Mouse (Mus musculus): Measurements from ENCODE around the gene Ercc8. TPM values are rescaled to one million over a fixed set of nuclear protein-coding genes. Genes with fewer than 3 reads are reported as not detected.

Ercc8 gene
- polyA plus RNA-seq, 1 experiment from 2014 or later: 24.2 TPM

DNA sequence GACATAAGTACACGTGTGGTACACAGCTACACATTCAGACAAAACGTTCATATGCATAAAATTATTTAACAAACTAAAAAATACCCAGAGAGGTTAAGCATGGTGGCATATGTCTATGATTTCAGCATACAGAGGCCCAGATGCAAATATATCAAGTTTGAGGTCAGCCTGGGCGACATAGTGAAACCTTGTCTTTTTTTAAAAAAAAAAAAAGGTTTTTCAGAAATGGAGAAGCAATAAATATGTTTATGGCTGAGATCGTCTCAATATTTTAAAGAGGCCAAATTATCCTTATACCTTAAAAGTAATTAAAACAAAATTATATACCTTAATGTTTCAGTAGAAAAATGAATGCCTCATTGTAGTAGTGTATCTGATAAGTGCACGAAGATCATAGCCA, 49.6 kb downstream of the Ercc8 start:
- Histone ChIP-seq H3K27me3 (replicated peaks; ENCODE audit: low read depth, poor library complexity, severe bottlenecking) (peaks cover 22% of the 10 kb centered on the region), H3K4me3 (no peak overlapping the region), H3K9me3 (no peaks in the 10 kb centered on the region), H3K27ac (replicated peaks) (no peak overlapping the region), H3K36me3 (replicated peaks) (no peaks in the 10 kb centered on the region), H3K4me1 (no peaks in the 10 kb centered on the region)
- DNase-seq (ENCODE audit: low spot score): no peak
- 72% methylated on average over 5 of the region's 5 CpGs for WGBS

DNA sequence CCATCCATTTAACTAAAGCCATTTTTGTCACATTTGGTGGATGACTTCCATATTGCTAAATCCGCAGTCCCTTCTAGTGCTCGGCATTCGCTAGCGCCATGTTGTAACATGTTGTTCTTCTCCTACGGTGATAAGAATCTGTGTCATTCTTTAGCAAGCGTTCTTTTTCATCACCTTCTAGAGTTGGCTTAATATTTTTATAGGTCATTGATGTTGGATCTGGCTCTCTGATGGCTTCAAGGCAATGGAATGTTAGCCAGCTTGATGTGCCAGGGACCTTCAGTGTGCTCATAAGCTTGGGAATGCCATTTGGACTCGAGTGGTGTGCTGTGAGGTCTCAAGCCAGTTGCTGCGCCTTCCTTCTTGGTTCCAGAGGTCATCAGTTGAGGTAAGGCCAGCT, 52.4 kb downstream of the Ercc8 start:
- Histone ChIP-seq H3K27me3 (replicated peaks; ENCODE audit: low read depth, poor library complexity, severe bottlenecking) (peaks cover 51% of the 10 kb centered on the region), H3K27ac (replicated peaks) (no peak overlapping the region), H3K36me3 (replicated peaks) (no peaks in the 10 kb centered on the region), H3K9me3 (no peaks in the 10 kb centered on the region), H3K4me3 (no peak overlapping the region), H3K4me1 (peaks cover 18% of the 10 kb centered on the region)
- WGBS: 91% methylated on average over 8 of the region's 8 CpGs
- no peak for DNase-seq (ENCODE audit: low spot score)

DNA sequence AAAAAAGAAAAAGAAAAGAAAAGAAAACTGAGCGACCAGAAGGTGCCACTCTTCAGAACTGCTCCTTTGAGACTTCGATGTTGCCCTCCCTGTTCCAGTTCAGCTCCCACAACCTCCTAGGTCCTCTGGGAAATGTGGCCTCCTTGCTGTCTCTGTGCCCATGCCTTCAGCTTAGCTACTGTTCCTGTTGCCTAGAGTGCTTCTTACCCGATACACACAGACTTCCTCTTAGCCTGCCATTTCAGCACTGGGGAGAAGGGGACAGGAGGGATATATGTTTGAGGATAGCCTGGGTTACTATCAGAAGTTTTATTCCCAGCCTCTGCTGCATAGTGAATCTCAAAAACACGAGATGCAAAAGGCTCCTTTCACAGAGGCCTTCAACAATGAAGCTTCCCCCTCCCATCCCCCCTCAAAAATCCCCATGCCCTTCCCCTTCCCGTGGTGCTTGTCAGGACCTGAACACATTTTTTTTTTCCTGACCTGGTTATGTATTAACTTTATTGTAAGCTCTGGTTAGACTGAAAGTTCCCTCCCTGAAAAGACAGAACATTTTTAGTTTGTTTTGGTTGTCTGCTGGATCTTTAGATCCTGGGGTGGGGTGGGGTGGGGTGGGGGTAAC, 54.0 kb downstream of the Ercc8 start:
- peaks cover 67% of the 10 kb centered on the region for H3K27me3 ChIP-seq (replicated peaks; ENCODE audit: low read depth, poor library complexity, severe bottlenecking)

GRCm38 (mm10) chr13:108214081-108214484, 55.6 kb downstream of the Ercc8 start, which contains the start of gene Elovl7:
Elovl7 (plus strand) TSS chr13:108214404.
- Histone ChIP-seq H3K36me3 (replicated peaks) (no peaks in the 10 kb centered on the region), H3K9me3 (no peaks in the 10 kb centered on the region), H3K27me3 (replicated peaks; ENCODE audit: low read depth, poor library complexity, severe bottlenecking) (peaks cover 82% of the 10 kb centered on the region), H3K4me3 (peak within 1 kb of the TSS; percentile 82), H3K4me1 (peaks cover 18% of the 10 kb centered on the region), H3K27ac (replicated peaks) (peak within 1 kb of the TSS; percentile 75)
- peak; percentile 81 for DNase-seq (ENCODE audit: low spot score)
- under 1% methylated on average over 40 of the region's 40 CpGs for WGBS

More for the DNA sequence above, 54.0 kb downstream of the Ercc8 start:
- 54% methylated on average over 5 of the region's 5 CpGs for WGBS
- Histone ChIP-seq H3K9me3 (no peaks in the 10 kb centered on the region), H3K4me3 (no peak overlapping the region), H3K36me3 (replicated peaks) (no peaks in the 10 kb centered on the region), H3K27ac (replicated peaks) (no peak overlapping the region), H3K4me1 (peaks cover 18% of the 10 kb centered on the region)
- DNase-seq (ENCODE audit: low spot score): no peak

- Histone ChIP-seq H3K27ac (replicated peaks) (peak overlapping the region; percentile 75), H3K4me1 (peaks cover 18% of the 10 kb centered on the region), H3K27me3 (replicated peaks; ENCODE audit: low read depth, poor library complexity, severe bottlenecking) (peaks cover 87% of the 10 kb centered on the region), H3K9me3 (no peaks in the 10 kb centered on the region), H3K4me3 (peak overlapping the region; percentile 82), H3K36me3 (replicated peaks) (no peaks in the 10 kb centered on the region)
- WGBS: under 1% methylated on average over 50 of the region's 50 CpGs
- DNase-seq (ENCODE audit: low spot score): peak; percentile 59
Observed at GRCm38 (mm10) chr13:108214485-108215107, 56.1 kb downstream of the Ercc8 start.

- DNase-seq (ENCODE audit: low spot score): no peak
- Histone ChIP-seq H3K4me3 (peak overlapping the region; percentile 82), H3K27me3 (replicated peaks; ENCODE audit: low read depth, poor library complexity, severe bottlenecking) (peaks cover 90% of the 10 kb centered on the region), H3K27ac (replicated peaks) (no peak overlapping the region), H3K4me1 (peaks cover 18% of the 10 kb centered on the region), H3K9me3 (no peaks in the 10 kb centered on the region), H3K36me3 (replicated peaks) (no peaks in the 10 kb centered on the region)
- WGBS: 4% methylated on average over 12 of the region's 12 CpGs
Observed at GRCm38 (mm10) chr13:108215231-108215780, 56.8 kb downstream of the Ercc8 start.

DNA sequence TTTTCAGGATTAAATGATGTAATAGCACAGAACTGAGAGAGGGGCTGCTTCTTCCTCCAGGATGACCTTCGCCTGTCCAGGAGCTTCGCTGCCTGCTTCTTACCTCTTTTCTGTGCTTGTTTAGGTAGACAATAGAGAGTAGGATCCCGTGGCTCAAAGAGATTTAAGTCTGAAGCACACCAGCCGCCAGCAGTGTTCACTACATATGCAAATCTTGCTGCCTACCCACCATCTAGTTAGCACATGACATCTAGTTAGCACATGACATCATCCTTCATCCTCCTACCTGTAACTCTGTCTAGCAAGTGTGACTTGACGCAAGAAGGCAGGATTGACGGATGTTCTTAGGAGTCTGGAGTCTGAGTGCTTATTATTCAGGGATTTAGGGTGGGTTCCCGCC, 61.2 kb downstream of the Ercc8 start:
- Histone ChIP-seq H3K27ac (replicated peaks) (no peak overlapping the region), H3K27me3 (replicated peaks; ENCODE audit: low read depth, poor library complexity, severe bottlenecking) (peaks cover 50% of the 10 kb centered on the region), H3K4me1 (peaks cover 8% of the 10 kb centered on the region), H3K4me3 (no peak overlapping the region), H3K36me3 (replicated peaks) (no peaks in the 10 kb centered on the region), H3K9me3 (no peaks in the 10 kb centered on the region)
- WGBS: 71% methylated on average over 7 of the region's 7 CpGs
- DNase-seq (ENCODE audit: low spot score): no peak

DNA sequence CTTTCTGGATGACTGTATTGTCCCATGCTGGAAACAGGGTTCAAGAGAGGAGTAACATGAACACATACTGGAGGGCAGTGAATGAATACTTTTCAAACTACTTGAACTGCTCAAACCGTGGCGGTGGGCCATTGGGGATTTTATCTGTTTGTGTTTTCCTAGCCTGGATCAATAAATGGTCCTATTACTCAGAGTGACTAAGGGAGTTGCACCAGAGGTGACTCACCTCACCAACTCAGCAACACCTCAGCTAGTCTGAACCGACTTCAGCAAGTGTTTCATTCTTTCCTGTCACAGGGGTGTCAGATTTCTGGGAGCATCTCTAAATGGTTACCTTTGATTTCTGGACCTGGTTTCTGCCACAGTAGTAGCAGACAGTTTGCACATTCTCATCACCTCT, 70.7 kb downstream of the Ercc8 start:
- H3K27ac ChIP-seq (replicated peaks): no peak overlapping the region
- DNase-seq (ENCODE audit: low spot score): no peak
- 73% methylated on average over 3 of the region's 3 CpGs for WGBS
- no peaks in the 10 kb centered on the region for H3K9me3 ChIP-seq
- H3K27me3 ChIP-seq (replicated peaks; ENCODE audit: low read depth, poor library complexity, severe bottlenecking): no peaks in the 10 kb centered on the region
- no peak overlapping the region for H3K4me3 ChIP-seq
- no peaks in the 10 kb centered on the region for H3K4me1 ChIP-seq
- H3K36me3 ChIP-seq (replicated peaks): no peaks in the 10 kb centered on the region

DNA sequence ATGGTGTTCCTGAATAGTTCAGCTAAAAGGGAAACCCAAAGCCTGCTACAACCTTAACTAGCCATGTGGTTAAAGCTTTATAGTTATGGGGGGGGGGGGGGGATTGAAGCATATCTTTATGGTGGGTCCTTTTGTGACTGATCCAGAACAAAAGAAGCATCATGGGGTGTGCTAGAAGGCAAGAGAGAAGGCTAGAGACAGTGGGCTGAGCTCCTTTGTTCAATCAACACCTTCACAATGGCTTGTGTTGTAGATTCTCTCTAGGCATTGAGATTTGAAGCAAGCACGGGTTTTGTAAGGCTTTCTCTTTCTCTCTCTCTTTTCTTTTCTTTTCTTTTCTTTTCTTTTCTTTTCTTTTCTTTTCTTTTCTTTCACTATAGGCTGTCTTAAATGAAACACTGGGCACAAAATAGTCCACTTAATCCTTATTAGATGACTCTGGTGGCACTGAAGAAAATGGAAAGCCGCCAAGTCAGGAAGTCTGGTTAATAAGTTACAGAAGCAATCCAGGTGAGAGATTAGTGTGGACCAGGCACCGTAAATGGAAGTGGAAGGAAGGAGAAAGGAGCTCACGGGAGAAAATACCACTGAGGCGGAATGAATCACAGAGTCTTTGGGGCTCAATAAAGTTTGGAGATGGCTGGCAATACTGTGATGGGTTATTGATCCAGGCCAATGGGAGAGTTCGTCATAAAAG, 71.3 kb downstream of the Ercc8 start:
- H3K4me1 ChIP-seq: no peaks in the 10 kb centered on the region
- H3K27ac ChIP-seq (replicated peaks): no peak overlapping the region
- H3K4me3 ChIP-seq: no peak overlapping the region
- DNase-seq (ENCODE audit: low spot score): no peak
- no peaks in the 10 kb centered on the region for H3K36me3 ChIP-seq (replicated peaks)
- H3K27me3 ChIP-seq (replicated peaks; ENCODE audit: low read depth, poor library complexity, severe bottlenecking): no peaks in the 10 kb centered on the region
- WGBS: 78% methylated on average over 6 of the region's 6 CpGs
- no peaks in the 10 kb centered on the region for H3K9me3 ChIP-seq

GRCm38 (mm10) chr13:108240012-108240411, 81.5 kb downstream of the Ercc8 start:
- H3K27ac ChIP-seq (replicated peaks): no peak overlapping the region
- 76% methylated on average over 4 of the region's 4 CpGs for WGBS
- H3K4me1 ChIP-seq: no peaks in the 10 kb centered on the region
- no peak for DNase-seq (ENCODE audit: low spot score)
- no peaks in the 10 kb centered on the region for H3K9me3 ChIP-seq
- no peaks in the 10 kb centered on the region for H3K27me3 ChIP-seq (replicated peaks; ENCODE audit: low read depth, poor library complexity, severe bottlenecking)
- no peak overlapping the region for H3K4me3 ChIP-seq
- no peaks in the 10 kb centered on the region for H3K36me3 ChIP-seq (replicated peaks)

- no peak for DNase-seq (ENCODE audit: low spot score)
- H3K36me3 ChIP-seq (replicated peaks): no peaks in the 10 kb centered on the region
- no peaks in the 10 kb centered on the region for H3K4me1 ChIP-seq
- no peaks in the 10 kb centered on the region for H3K9me3 ChIP-seq
- no peak overlapping the region for H3K27ac ChIP-seq (replicated peaks)
- WGBS: 83% methylated on average over 5 of the region's 5 CpGs
- no peaks in the 10 kb centered on the region for H3K27me3 ChIP-seq (replicated peaks; ENCODE audit: low read depth, poor library complexity, severe bottlenecking)
- H3K4me3 ChIP-seq: no peak overlapping the region
Observed at GRCm38 (mm10) chr13:108241715-108242114, 83.2 kb downstream of the Ercc8 start.
